Mouse (Mus musculus) mature B cell (primary cell): ENCODE data around the gene Ncbp3.

ENCODE experiments used
- in situ Hi-C: fragments of 300-500 bp; cut with MboI; formaldehyde crosslinking; loops from 2 replicates; pipeline ENCODE4 v1.14.3; 2019

Gene Ncbp3

GRCm38 (mm10) chr11:73030821-73031498, 16.6 kb upstream of the Ncbp3 start:
- in situ Hi-C loops, result no loop called here

GRCm38 (mm10) chr11:73031536-73031935, 16.0 kb upstream of the Ncbp3 start:
- in situ Hi-C loops, result no loop called here

- in situ Hi-C loops, result loop anchor here (5.0 kb wide), 1 partner anchor 34 kb away; no protein-coding TSS in a partner anchor
Measured at GRCm38 (mm10) chr11:73036077-73036476, 11.5 kb upstream of the Ncbp3 start.

- in situ Hi-C loops, result loop anchor here (5.0 kb wide), 1 partner anchor 35 kb away; no protein-coding TSS in a partner anchor
Measured at GRCm38 (mm10) chr11:73036889-73037288, 10.7 kb upstream of the Ncbp3 start.

- in situ Hi-C loops, result loop anchor here (5.0 kb wide), 1 partner anchor 35 kb away; no protein-coding TSS in a partner anchor
Measured at GRCm38 (mm10) chr11:73037691-73038090, 9.9 kb upstream of the Ncbp3 start.

- in situ Hi-C loops, result loop anchor here (5.0 kb wide), 1 partner anchor 37 kb away; no protein-coding TSS in a partner anchor
Measured at GRCm38 (mm10) chr11:73039102-73039799, 8.3 kb upstream of the Ncbp3 start.

GRCm38 (mm10) chr11:73044229-73044755, 3.3 kb upstream of the Ncbp3 start:
- in situ Hi-C loops, result no loop called here

- in situ Hi-C loops, result no loop called here
Measured at GRCm38 (mm10) chr11:73044789-73045188, 2.8 kb upstream of the Ncbp3 start.

- in situ Hi-C loops, result no loop called here
Measured at GRCm38 (mm10) chr11:73048030-73048876, 670 bp downstream of the Ncbp3 start.

- in situ Hi-C loops, result no loop called here
Measured at GRCm38 (mm10) chr11:73049335-73049734, 1.8 kb downstream of the Ncbp3 start.

- in situ Hi-C loops, result no loop called here
Measured at GRCm38 (mm10) chr11:73052795-73053194, 5.2 kb downstream of the Ncbp3 start.

- in situ Hi-C loops, result no loop called here
Measured at GRCm38 (mm10) chr11:73057701-73058100, 10.1 kb downstream of the Ncbp3 start.

- in situ Hi-C loops, result no loop called here
Measured at GRCm38 (mm10) chr11:73059630-73060029, 12.0 kb downstream of the Ncbp3 start.

- in situ Hi-C loops, result no loop called here
Measured at GRCm38 (mm10) chr11:73061413-73061812, 13.8 kb downstream of the Ncbp3 start.

GRCm38 (mm10) chr11:73071839-73072238, 24.3 kb downstream of the Ncbp3 start:
- in situ Hi-C loops, result no loop called here

GRCm38 (mm10) chr11:73076295-73076694, 28.7 kb downstream of the Ncbp3 start:
- in situ Hi-C loops, result no loop called here

GRCm38 (mm10) chr11:73076733-73077132, 29.1 kb downstream of the Ncbp3 start:
- in situ Hi-C loops, result no loop called here

GRCm38 (mm10) chr11:73077211-73077720, 29.7 kb downstream of the Ncbp3 start:
- in situ Hi-C loops, result no loop called here

- in situ Hi-C loops, result no loop called here
Measured at GRCm38 (mm10) chr11:73078615-73079014, 31.0 kb downstream of the Ncbp3 start.

- in situ Hi-C loops, result no loop called here
Measured at GRCm38 (mm10) chr11:73080306-73080705, 32.7 kb downstream of the Ncbp3 start.

- in situ Hi-C loops, result no loop called here
Measured at GRCm38 (mm10) chr11:73084303-73084702, 36.7 kb downstream of the Ncbp3 start.

- in situ Hi-C loops, result no loop called here
Measured at GRCm38 (mm10) chr11:73084804-73085231, 37.2 kb downstream of the Ncbp3 start.
